ENCODE assay signal across 8 mouse cellular contexts in genomic region chr19:32758793-32759161, GRCm38 (mm10). TPM values are rescaled to one million over a fixed set of nuclear protein-coding genes. Genes with fewer than 3 reads are reported as not detected.
DNase-seq lines count a peak whose midpoint lies in the region; ATAC-seq and TF ChIP-seq lines count a peak whose summit lies in the region.

No protein-coding gene starts in this region.

- 1% methylated on average over 11 of the region's 11 CpGs for WGBS in heart, embryonic 15.5 days
- 0% methylated on average over 11 of the region's 11 CpGs for WGBS in forebrain, embryonic 16.5 days
- under 1% methylated on average over 11 of the region's 11 CpGs for WGBS in midbrain, embryonic 10.5 days

- peaks cover 32% of the 10 kb centered on the region for H3K4me1 ChIP-seq in heart, embryonic 15.5 days (replicated peaks)
- peaks cover 2 to 11% of the 10 kb centered on the region in 2 experiments for H3K4me1 ChIP-seq in ES-E14 (ENCODE audit: control insufficient read depth in 2 of 2, insufficient read depth in 2 of 2, low read length in 2 of 2, poor library complexity in 1 of 2)
- peaks cover 24% of the 10 kb centered on the region for H3K4me1 ChIP-seq in forebrain, embryonic 16.5 days (replicated peaks; ENCODE audit: control insufficient read depth, insufficient read depth, low read length)
- peaks cover 43% of the 10 kb centered on the region for H3K4me1 ChIP-seq in midbrain, embryonic 10.5 days

- no peaks in the 10 kb centered on the region for H3K36me3 ChIP-seq in heart, embryonic 15.5 days
- no peaks in the 10 kb centered on the region; the same call in 1 of the 2 replicates for H3K36me3 ChIP-seq in ES-E14 (ENCODE audit: control insufficient read depth, insufficient read depth, low read length, poor library complexity, severe bottlenecking)
- no peaks in the 10 kb centered on the region for H3K36me3 ChIP-seq in forebrain, embryonic 16.5 days (ENCODE audit: control insufficient read depth, insufficient read depth)
- peaks cover 15% of the 10 kb centered on the region for H3K36me3 ChIP-seq in midbrain, embryonic 10.5 days

- H3K9me3 ChIP-seq in heart, embryonic 15.5 days (replicated peaks): no peaks in the 10 kb centered on the region
- H3K9me3 ChIP-seq in ES-E14 (ENCODE audit: control insufficient read depth, insufficient read depth, low read depth, low read length): no peaks in the 10 kb centered on the region
- no peaks in the 10 kb centered on the region for H3K9me3 ChIP-seq in forebrain, embryonic 16.5 days (ENCODE audit: control insufficient read depth, low read length)
- no peaks in the 10 kb centered on the region for H3K9me3 ChIP-seq in midbrain, embryonic 10.5 days (replicated peaks)

- in situ Hi-C loops in ES-E14 (cut with MboI; ENCODE audit: low sequenced_read_pairs in 2 of 2, unreplicated experiment in 2 of 2): loop anchor here in 1 of 2 experiments (5.0 kb wide), 1 partner anchor 36 kb away; no protein-coding TSS in a partner anchor

- H3K9ac ChIP-seq in heart, embryonic 15.5 days: peak overlapping the region; percentile 100
- H3K9ac ChIP-seq in ES-E14 (ENCODE audit: insufficient read depth, low read depth, low read length, poor library complexity, severe bottlenecking): peak overlapping the region; percentile 97; the same call in 1 of the 2 replicates
- H3K9ac ChIP-seq in forebrain, embryonic 16.5 days (replicated peaks; ENCODE audit: low read depth, low read length): peak overlapping the region; percentile 97

- H3K27me3 ChIP-seq in heart, embryonic 15.5 days: peaks cover 5% of the 10 kb centered on the region
- H3K27me3 ChIP-seq in forebrain, embryonic 16.5 days (replicated peaks; ENCODE audit: control insufficient read depth, insufficient read depth, low read length): no peaks in the 10 kb centered on the region
- H3K27me3 ChIP-seq in midbrain, embryonic 10.5 days (ENCODE audit: low read depth, poor library complexity, severe bottlenecking): peaks cover 11% of the 10 kb centered on the region

- no peak for ATAC-seq in heart, embryonic 15.5 days (replicated peaks; ENCODE audit: insufficient number of reproducible peaks, insufficient read depth, low FRiP score, low read depth)
- ATAC-seq in forebrain, embryonic 16.5 days: no peak

- peak overlapping the region; percentile 94 for H3K4me2 ChIP-seq in heart, embryonic 15.5 days
- H3K4me2 ChIP-seq in forebrain, embryonic 16.5 days (ENCODE audit: low read length): peak overlapping the region; percentile 82

- H3K4me3 ChIP-seq in heart, embryonic 15.5 days: peak overlapping the region; percentile 99
- peak overlapping the region; percentile 96 to 98 for H3K4me3 ChIP-seq in ES-E14 (ENCODE audit: insufficient read depth in 1 of 2, low read depth in 1 of 2, low read length in 2 of 2, poor library complexity in 1 of 2, severe bottlenecking in 1 of 2)
- peak overlapping the region; percentile 80 for H3K4me3 ChIP-seq in forebrain, embryonic 16.5 days (replicated peaks; ENCODE audit: low read length)
- peak overlapping the region; percentile 83 for H3K4me3 ChIP-seq in midbrain, embryonic 10.5 days

- no peak for DNase-seq in heart, adult 11 months
- no peak for DNase-seq in ES-E14 (ENCODE audit: low read depth, low spot score)
- no peak for DNase-seq in midbrain, embryonic 10.5 days (ENCODE audit: low spot score)
- no peak for DNase-seq in cerebellum, postnatal 14 days
- DNase-seq in gastrocnemius, postnatal 25 days: no peak
- DNase-seq in frontal cortex, postnatal 36 days (ENCODE audit: low spot score in 2 of 2): no peak

- peak overlapping the region; percentile 100 for H3K27ac ChIP-seq in heart, embryonic 15.5 days
- H3K27ac ChIP-seq in ES-E14 (ENCODE audit: insufficient read depth, low read depth, low read length, poor library complexity, severe bottlenecking): no peak overlapping the region
- H3K27ac ChIP-seq in forebrain, embryonic 16.5 days (ENCODE audit: low read length): no peak overlapping the region; the same call in 1 of the 2 replicates
- H3K27ac ChIP-seq in midbrain, embryonic 10.5 days (replicated peaks): peak overlapping the region; percentile 98

TF ChIP-seq in ES-E14, 5 proteins besides CTCF, POLR2A, EP300 and RAD21:
- TF ChIP-seq CHD2 (IDR thresholded peaks at IDR 0.05; ENCODE audit: low read depth, low read length) (no peak), ZC3H11A (IDR thresholded peaks at IDR 0.05; ENCODE audit: borderline replicate concordance, low read depth, low read length) (no peak), MAFK (IDR thresholded peaks at IDR 0.05; ENCODE audit: insufficient read depth, low read depth, low read length) (no peak), HCFC1 (IDR thresholded peaks at IDR 0.05; ENCODE audit: borderline replicate concordance, insufficient read depth, low read length) (no peak), ZNF384 (IDR thresholded peaks at IDR 0.05; ENCODE audit: low read depth, low read length) (no peak)

RNA-seq across cellular contexts. Expression of gene Pten, which starts 1.5 kb away (rescaled TPM):
- 4.9 and 6.0 TPM in 2 replicates for polyA plus RNA-seq in heart, embryonic 15.5 days (2015; fragmentation: Nextera tagmentation; extraction: Ambion mirVana)
- total RNA-seq in ES-E14 (2012; rRNA removed): 70.8 and 76.5 TPM in 2 replicates
- 11.5 and 13.4 TPM in 2 replicates for polyA plus RNA-seq in forebrain, embryonic 16.5 days (2015; fragmentation: Nextera tagmentation; extraction: Ambion mirVana)
- polyA plus RNA-seq in midbrain, embryonic 10.5 days (2016; fragmentation: Nextera tagmentation; extraction: Ambion mirVana): 6.8 and 7.6 TPM in 2 replicates
- total RNA-seq in gastrocnemius, postnatal 25 days (2021): 10 to 100 TPM; 31.8 to 35.9 TPM

RNA-seq across cellular contexts. Expression of gene Atad1, which starts 19.2 kb away (rescaled TPM):
- polyA plus RNA-seq in heart, embryonic 15.5 days (2015; fragmentation: Nextera tagmentation; extraction: Ambion mirVana): 54.7 and 56.9 TPM in 2 replicates
- total RNA-seq in ES-E14 (2012; rRNA removed): 84.9 and 99.0 TPM in 2 replicates
- polyA plus RNA-seq in forebrain, embryonic 16.5 days (2015; fragmentation: Nextera tagmentation; extraction: Ambion mirVana): 123 and 129 TPM in 2 replicates
- 78.0 and 84.4 TPM in 2 replicates for polyA plus RNA-seq in midbrain, embryonic 10.5 days (2016; fragmentation: Nextera tagmentation; extraction: Ambion mirVana)
- 10 to 100 TPM; 47.3 to 65.2 TPM for total RNA-seq in gastrocnemius, postnatal 25 days (2021)

Comparison
In these comparisons a context has a peak if more than half of its experiments do, and no peak if none do; other contexts are left out.
1. H3K27ac ChIP-seq: peak in heart, embryonic 15.5 days (single experiment) and midbrain, embryonic 10.5 days (single experiment); none in ES-E14 (single experiment) and forebrain, embryonic 16.5 days (single experiment).
2. Peak in every context shown above with its lines, with median percentiles within 50 percentile points of each other: H3K4me3 ChIP-seq and H3K9ac ChIP-seq.